Mouse (Mus musculus) kidney, adult 2 months (tissue): ENCODE data around the gene Tvp23b.

Experiments
- CTCF ChIP-seq: fragments of 200-500 bp; conservative IDR thresholded peaks from 2 replicates; pipeline ENCODE4 v1.5.1; 2011; ENCODE audit warnings: low read depth, mild to moderate bottlenecking, control low read depth, low read length, moderate library complexity, mixed read lengths; ENCODE audit not compliant: insufficient read depth, insufficient read length
- POLR2A ChIP-seq: fragments of 200-500 bp; IDR thresholded peaks from one replicate; pipeline ENCODE4 v1.6.1; 2011; ENCODE audit warnings: low read depth, low read length, control low read depth

DNA sequence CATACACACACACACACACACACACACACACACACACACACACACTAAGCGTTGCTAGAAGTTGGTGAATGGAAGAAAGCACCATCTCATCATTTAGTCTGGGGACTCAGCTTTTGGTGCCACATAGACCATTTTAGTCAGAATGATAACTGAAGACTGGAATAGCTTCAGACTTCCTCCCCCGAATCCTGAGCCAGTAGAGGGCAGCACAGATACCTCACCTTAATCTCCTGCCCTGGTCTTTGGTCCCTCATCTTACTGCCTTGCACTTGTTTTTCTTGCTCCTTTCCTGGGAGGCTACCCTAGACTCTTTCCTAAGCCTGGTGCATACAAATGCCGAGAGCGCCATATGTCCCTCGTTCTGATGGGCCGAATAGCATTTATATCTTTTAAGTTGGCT is 35.3 kb downstream of the Tvp23b start:
- TF ChIP-seq POLR2A (no peak), CTCF (peak; percentile 50)
